Mouse (Mus musculus) telencephalon, adult 2 months (tissue): ENCODE data around the gene Klhl12.
"Not testable (repeated sequence)": the region's sequence is repeated elsewhere in the genome, so short reads cannot be mapped to it uniquely, and the experiment has no call there.

Experiments used
- DNase-seq: peaks from one replicate; pipeline ENCODE4 v3.0.0-alpha.2; 2011; ENCODE audit warnings: low read depth, low spot score

The Klhl12 gene

GRCm38 (mm10) chr1:134513876-134514590, 58.7 kb downstream of the Klhl12 start:
- DNase-seq: no peak

DNA sequence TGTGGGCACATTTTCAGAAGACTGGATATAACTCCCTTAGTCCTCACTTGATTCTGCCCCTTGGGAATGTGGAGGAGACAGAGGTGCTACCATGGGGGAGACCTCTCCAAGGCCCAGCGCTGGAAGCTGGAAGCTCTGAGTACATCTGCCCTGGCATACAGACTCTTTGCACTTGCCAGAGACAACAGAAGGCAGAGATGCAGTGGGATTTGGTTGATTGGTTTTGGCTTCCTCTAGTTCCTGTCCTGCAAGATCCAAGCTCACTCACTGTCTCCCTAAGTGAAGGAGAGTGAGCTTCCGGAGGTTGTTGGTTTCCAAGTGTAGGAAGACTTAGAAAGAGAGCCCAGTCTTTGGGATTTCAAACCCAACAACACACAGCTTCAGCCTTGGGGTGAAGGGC, 60.6 kb downstream of the Klhl12 start:
- DNase-seq: no peak

DNA sequence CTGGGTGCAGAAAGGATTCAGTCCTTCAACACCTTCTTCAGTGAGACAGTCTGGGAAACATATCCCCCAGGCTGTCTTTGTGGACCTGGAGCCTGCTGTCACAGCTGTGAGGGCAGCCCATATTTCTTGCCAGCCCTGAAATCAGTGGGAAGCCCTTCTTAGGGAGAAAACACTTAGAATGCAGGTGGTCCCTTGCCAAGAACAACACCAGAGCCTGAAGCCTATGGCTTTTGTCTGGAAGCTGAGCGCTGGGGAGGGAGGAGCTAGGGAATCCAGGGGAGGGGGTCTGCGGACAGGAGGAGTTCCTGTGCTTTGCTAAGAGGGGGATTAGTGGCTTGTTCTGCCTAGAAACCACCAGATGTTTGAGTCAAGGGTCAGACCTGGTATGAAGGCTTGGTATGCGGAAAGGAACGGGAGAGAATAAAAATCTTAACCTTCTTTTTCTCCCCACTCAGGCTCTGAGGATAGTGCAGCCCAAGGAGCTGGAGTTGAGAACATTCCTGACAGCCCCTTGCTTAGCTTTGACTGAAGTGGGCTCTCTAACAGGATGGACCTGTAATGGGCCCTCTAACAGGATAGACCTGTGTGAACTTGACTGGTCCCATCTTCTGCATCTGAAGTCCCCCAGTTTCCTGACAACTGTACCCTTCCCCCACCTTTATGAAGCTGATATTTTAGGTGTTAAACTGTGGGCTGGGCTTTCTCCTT, 61.3 kb downstream of the Klhl12 start:
- DNase-seq: no peak

GRCm38 (mm10) chr1:134517841-134518240, 62.5 kb downstream of the Klhl12 start:
- not testable (repeated sequence) for DNase-seq

DNA sequence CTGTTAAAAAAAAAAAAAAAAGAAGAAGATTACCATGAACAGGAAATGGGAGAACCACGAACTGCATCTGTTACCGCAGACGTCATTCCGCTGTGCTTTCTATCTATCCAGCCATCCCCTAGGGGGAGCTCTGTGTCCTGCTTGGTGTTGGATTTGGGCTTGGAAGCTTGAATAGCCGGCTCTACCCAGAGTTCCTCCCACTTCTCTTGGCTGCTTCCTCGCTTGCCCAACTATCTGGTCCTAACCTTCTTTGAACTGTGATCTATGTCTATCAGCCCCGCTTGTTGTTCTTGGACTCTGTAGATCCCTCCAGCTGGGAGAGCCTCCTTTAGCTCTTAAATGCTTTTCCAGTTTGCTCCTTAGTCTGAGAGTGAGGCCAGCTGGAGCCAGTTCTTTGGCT, 63.3 kb downstream of the Klhl12 start:
- DNase-seq: peak; percentile 55

GRCm38 (mm10) chr1:134519201-134519600, 63.9 kb downstream of the Klhl12 start:
- not testable (repeated sequence) for DNase-seq

GRCm38 (mm10) chr1:134520001-134520721, 64.8 kb downstream of the Klhl12 start:
- no peak for DNase-seq

GRCm38 (mm10) chr1:134521163-134521562, 65.8 kb downstream of the Klhl12 start:
- no peak for DNase-seq

- DNase-seq: no peak
These were observed 67.0 kb downstream of the Klhl12 start for GRCm38 (mm10) chr1:134522325-134522724.

- no peak for DNase-seq
These were observed 69.1 kb downstream of the Klhl12 start for GRCm38 (mm10) chr1:134524424-134524823.

GRCm38 (mm10) chr1:134525015-134525414, 69.7 kb downstream of the Klhl12 start:
- DNase-seq: no peak

DNA sequence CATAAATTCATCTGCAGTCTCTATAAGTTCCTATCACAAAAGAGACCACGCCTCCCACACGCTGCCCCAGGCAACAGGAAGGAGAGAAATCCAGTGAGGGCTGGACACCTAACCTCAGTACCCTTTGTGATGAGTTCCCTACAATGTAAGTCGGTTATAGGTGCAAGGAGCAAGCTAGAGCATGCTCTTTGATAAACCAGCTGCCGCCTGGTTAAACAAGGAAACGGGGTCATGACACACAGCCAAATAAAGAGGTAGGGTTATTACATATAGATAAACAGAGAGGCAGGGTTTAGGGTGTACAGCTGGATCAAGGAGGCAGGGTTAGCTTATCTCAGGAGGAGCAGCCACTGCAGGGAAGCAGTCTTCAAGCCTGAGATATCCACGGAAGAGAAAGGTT, 71.4 kb downstream of the Klhl12 start:
- no peak for DNase-seq

DNA sequence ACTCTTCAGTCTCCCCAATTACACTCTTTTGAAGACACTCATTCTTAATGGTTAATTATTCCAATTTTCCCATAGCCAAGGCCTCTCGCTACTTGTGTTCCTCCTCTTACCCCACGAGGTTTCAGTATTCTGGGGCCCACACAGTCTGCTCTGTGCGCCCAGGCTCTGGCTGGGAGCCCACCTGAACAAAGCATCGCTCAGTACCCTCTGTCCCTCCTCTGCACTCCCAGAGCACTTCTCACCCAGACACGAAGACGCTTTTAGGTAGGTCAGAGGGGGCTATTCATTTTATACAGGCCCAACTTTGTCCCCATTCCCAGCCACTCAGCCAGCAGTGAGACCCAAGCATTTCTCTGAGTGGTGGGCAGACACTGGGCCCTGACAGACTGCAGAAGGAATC, 75.3 kb downstream of the Klhl12 start:
- no peak for DNase-seq

DNA sequence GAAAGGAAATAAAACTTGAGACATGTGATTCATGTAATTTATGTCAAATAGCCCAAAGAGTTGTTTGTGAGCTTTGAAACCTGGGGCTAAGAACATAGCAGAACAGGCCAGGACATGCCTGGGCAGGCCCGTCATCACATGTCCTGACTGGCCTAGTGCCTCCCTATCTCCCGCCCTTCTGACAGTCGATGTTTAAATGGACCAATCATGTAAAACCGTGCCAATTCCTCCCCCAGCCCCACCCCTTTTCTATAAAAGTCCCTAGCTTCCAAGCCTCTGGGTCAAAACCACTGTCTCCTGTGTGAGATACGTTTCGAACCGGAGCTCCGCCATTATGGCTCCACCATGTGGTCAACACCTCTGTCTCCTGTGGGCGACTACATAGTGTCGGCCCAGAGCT, 78.4 kb downstream of the Klhl12 start:
- DNase-seq: not testable (repeated sequence)

DNA sequence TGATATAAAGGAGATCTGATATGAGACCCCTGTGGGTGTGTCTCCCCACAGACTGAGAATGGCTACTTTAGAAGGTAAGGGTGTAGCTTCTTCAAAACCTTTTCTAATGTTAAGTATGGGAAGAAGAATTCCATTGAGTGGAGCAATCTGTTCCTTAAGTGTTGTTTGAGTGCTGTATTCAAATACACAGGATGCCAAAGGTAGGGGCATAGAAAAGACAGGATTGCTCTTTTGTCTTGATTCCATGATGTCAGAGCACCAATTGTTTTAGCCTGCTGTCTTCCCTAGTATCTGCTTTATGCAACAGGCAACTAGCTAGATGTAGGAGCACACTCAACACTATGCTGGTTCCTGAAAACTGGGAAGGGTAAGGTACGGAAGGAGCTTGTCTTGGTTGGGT, 79.7 kb downstream of the Klhl12 start:
- DNase-seq: no peak

DNA sequence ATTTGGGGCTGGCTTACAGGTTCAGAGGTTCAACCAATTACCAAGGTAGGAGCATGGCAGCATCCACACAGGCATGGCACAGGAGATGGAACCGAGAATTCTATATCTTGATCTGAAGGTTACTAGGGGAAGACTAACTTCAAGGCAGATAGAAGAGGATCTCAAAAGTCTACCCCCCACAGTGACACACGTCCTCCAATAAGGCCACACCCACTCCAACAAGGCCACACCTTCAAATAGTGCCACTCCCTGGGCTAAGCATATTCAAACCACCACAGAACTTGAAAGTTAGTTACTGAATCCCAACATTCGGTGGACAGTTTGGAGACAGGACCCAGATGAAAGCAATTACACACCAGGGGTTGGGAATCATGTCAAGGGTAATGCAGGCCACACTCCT, 80.2 kb downstream of the Klhl12 start:
- DNase-seq: no peak

DNA sequence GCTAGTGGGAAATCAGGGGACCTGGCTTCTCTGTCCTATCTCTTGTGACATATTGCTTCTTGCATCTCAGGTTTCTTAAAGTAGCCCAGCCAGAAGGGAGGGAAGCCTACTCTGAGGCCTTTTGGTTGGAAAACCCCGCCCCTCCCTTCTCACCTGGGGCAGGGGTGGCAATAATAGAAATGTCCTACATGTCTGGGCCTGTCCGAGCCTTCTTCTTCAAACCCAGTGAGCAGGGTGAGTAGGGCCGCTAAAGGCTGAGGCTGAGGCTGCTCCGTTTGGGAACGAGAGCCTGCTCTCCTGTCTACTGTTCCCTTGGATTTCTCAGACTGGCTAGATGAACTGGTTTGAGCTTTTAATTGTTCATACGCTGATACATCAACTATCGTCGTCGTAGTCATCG, 85.3 kb downstream of the Klhl12 start:
- no peak for DNase-seq
